Mouse (Mus musculus) midbrain, embryonic 12.5 days (tissue): Measurements from ENCODE around the gene Cenpp. TPM values are rescaled to one million over a fixed set of nuclear protein-coding genes. Genes with fewer than 3 reads are reported as not detected.
A peak's percentile ranks its signal among the peaks of the same experiment; 100 is the strongest.

Experiments used
- ATAC-seq: fragments of 200-750 bp; cut with Nextera tagmentation; 2 replicates; pipeline ENCODE4 v1.8.0; 2017; ENCODE audit warnings: low read depth, moderate TSS enrichment, moderate library complexity; ENCODE audit not compliant: low FRiP score
- H3K27ac ChIP-seq: fragments of 300-500 bp; sonication (generic); replicated peaks from 2 replicates; pipeline ENCODE4 v1.5.1; 2016; ENCODE audit warnings: mild to moderate bottlenecking
- H3K27me3 ChIP-seq: fragments of 300-500 bp; sonication (generic); 2 replicates; pipeline ENCODE4 v1.6.1; 2016; ENCODE audit warnings: mild to moderate bottlenecking
- H3K36me3 ChIP-seq: fragments of 300-500 bp; sonication (generic); 2 replicates; pipeline ENCODE4 v1.6.1; 2016
- H3K4me1 ChIP-seq: fragments of 300-500 bp; sonication (generic); 2 replicates; pipeline ENCODE4 v1.6.1; 2016
- H3K4me2 ChIP-seq: fragments of 300-500 bp; sonication (generic); replicated peaks from 2 replicates; pipeline ENCODE4 v1.6.1; 2016; ENCODE audit warnings: mild to moderate bottlenecking, moderate library complexity
- H3K4me3 ChIP-seq: fragments of 300-500 bp; sonication (generic); 2 replicates; pipeline ENCODE4 v1.5.1; 2016; ENCODE audit warnings: mild to moderate bottlenecking
- H3K9ac ChIP-seq: fragments of 300-500 bp; sonication (generic); replicated peaks from 2 replicates; pipeline ENCODE4 v1.6.1; 2016; ENCODE audit warnings: mild to moderate bottlenecking, moderate library complexity
- H3K9me3 ChIP-seq: fragments of 300-500 bp; sonication (generic); 2 replicates; pipeline ENCODE4 v1.6.1; 2016; ENCODE audit warnings: mild to moderate bottlenecking
- WGBS: fragments of 180-500 bp; shearing (Covaris S2); methylation state at CpG from one replicate; pipeline ENCODE4 v1.1.7; 2016; 5-methylcytosine and 5-hydroxymethylcytosine counted together
- polyA plus RNA-seq: library from polyadenylated mRNA; unstranded; fragments of >200 nt; fragmentation: Nextera tagmentation; extraction: Ambion mirVana; gene quantifications from 2 replicates; pipeline ENCODE4 v1.2.1, GENCODE M21; 2016

Cenpp gene
- polyA plus RNA-seq, 1 experiment from 2014 or later, result 26.5 TPM

GRCm38 (mm10) chr13:49433268-49434029 is 219.1 kb downstream of the Cenpp start:
- WGBS, result 93% methylated on average over 2 of the region's 2 CpGs
- no peak overlapping the region for H3K27ac ChIP-seq
- no peak overlapping the region for H3K4me3 ChIP-seq
- peaks cover 50% of the 10 kb centered on the region for H3K36me3 ChIP-seq
- ATAC-seq, result no peak
- H3K9ac ChIP-seq, result no peak overlapping the region
- H3K4me2 ChIP-seq, result no peak overlapping the region
- peaks cover 2% of the 10 kb centered on the region; the same call in 1 of the 2 replicates for H3K4me1 ChIP-seq
- H3K27me3 ChIP-seq, result no peaks in the 10 kb centered on the region
- no peaks in the 10 kb centered on the region for H3K9me3 ChIP-seq

GRCm38 (mm10) chr13:49430529-49430928 is 222.1 kb downstream of the Cenpp start:
- Histone ChIP-seq H3K27ac (no peak overlapping the region), H3K9me3 (no peaks in the 10 kb centered on the region), H3K36me3 (peaks cover 27% of the 10 kb centered on the region), H3K4me1 (peaks cover 5% of the 10 kb centered on the region; the same call in 1 of the 2 replicates), H3K4me3 (no peak overlapping the region), H3K4me2 (no peak overlapping the region), H3K27me3 (no peaks in the 10 kb centered on the region), H3K9ac (no peak overlapping the region)
- 79% methylated on average over 4 of the region's 4 CpGs for WGBS
- ATAC-seq, result no peak

GRCm38 (mm10) chr13:49428042-49428675 is 224.4 kb downstream of the Cenpp start:
- 72% methylated on average over 1 of the region's 1 CpGs for WGBS
- H3K27ac ChIP-seq, result no peak overlapping the region
- H3K4me1 ChIP-seq, result peaks cover 10% of the 10 kb centered on the region
- H3K9me3 ChIP-seq, result no peaks in the 10 kb centered on the region
- H3K4me3 ChIP-seq, result no peak overlapping the region
- H3K4me2 ChIP-seq, result no peak overlapping the region
- no peak for ATAC-seq
- H3K36me3 ChIP-seq, result peaks cover 12% of the 10 kb centered on the region
- no peak overlapping the region for H3K9ac ChIP-seq
- no peaks in the 10 kb centered on the region for H3K27me3 ChIP-seq

- Histone ChIP-seq H3K4me2 (no peak overlapping the region), H3K4me1 (peaks cover 24% of the 10 kb centered on the region), H3K9me3 (no peaks in the 10 kb centered on the region), H3K36me3 (no peaks in the 10 kb centered on the region), H3K27ac (no peak overlapping the region), H3K27me3 (no peaks in the 10 kb centered on the region), H3K9ac (no peak overlapping the region), H3K4me3 (no peak overlapping the region)
- no peak for ATAC-seq
- 93% methylated on average over 3 of the region's 3 CpGs for WGBS
These were observed 225.8 kb downstream of the Cenpp start for GRCm38 (mm10) chr13:49426736-49427135.

GRCm38 (mm10) chr13:49421959-49422358 is 230.6 kb downstream of the Cenpp start:
- H3K27me3 ChIP-seq, result 0 out of 2 replicates have a peak, but pooled peaks cover 5% of the 10 kb centered on the region
- H3K9me3 ChIP-seq, result no peaks in the 10 kb centered on the region
- peak overlapping the region; percentile 73 for H3K9ac ChIP-seq
- no peak for ATAC-seq
- peaks cover 27% of the 10 kb centered on the region for H3K4me1 ChIP-seq
- 36% methylated on average over 4 of the region's 4 CpGs for WGBS
- H3K4me2 ChIP-seq, result peak overlapping the region; percentile 79
- no peaks in the 10 kb centered on the region for H3K36me3 ChIP-seq
- peak overlapping the region; percentile 83 for H3K4me3 ChIP-seq
- H3K27ac ChIP-seq, result no peak overlapping the region

GRCm38 (mm10) chr13:49421606-49421917 is 231.0 kb downstream of the Cenpp start:
- 1% methylated on average over 15 of the region's 15 CpGs for WGBS
- H3K9me3 ChIP-seq, result no peaks in the 10 kb centered on the region
- 0 out of 2 replicates have a peak, but pooled peaks cover 5% of the 10 kb centered on the region for H3K27me3 ChIP-seq
- H3K4me3 ChIP-seq, result peak overlapping the region; percentile 83
- peaks cover 27% of the 10 kb centered on the region for H3K4me1 ChIP-seq
- ATAC-seq, result peak; percentile 38; the same call in 1 of the 2 replicates
- peak overlapping the region; percentile 79 for H3K27ac ChIP-seq
- peak overlapping the region; percentile 73 for H3K9ac ChIP-seq
- H3K36me3 ChIP-seq, result no peaks in the 10 kb centered on the region
- H3K4me2 ChIP-seq, result peak overlapping the region; percentile 79

GRCm38 (mm10) chr13:49420754-49421605 is 231.6 kb downstream of the Cenpp start, which contains the start of gene Ippk:
TSS of gene Ippk (plus strand) at chr13:49421249.
- Histone ChIP-seq H3K27me3 (0 out of 2 replicates have a peak, but pooled peaks cover 5% of the 10 kb centered on the region), H3K36me3 (no peaks in the 10 kb centered on the region), H3K9me3 (no peaks in the 10 kb centered on the region), H3K27ac (peak within 1 kb of the TSS; percentile 79), H3K9ac (peak within 1 kb of the TSS; percentile 73), H3K4me1 (peaks cover 27% of the 10 kb centered on the region), H3K4me3 (peak within 1 kb of the TSS; percentile 83), H3K4me2 (peak within 1 kb of the TSS; percentile 79)
- under 1% methylated on average over 64 of the region's 69 CpGs for WGBS
- ATAC-seq, result peak; percentile 98

Other genes starting within 250 kb of the Cenpp start
- 14.2 and 16.3 TPM in 2 replicates for gene Ippk, start 231.5 kb downstream of the Cenpp start, polyA plus RNA-seq
- gene Tes3-ps, start 159.5 kb downstream of the Cenpp start, polyA plus RNA-seq, result 0.72 and 1.2 TPM in 2 replicates
- 1.3 and 1.5 TPM in 2 replicates for gene Ecm2, start 148.0 kb downstream of the Cenpp start, polyA plus RNA-seq
- 1.6 and 3.3 TPM in 2 replicates for gene Aspn, start 108.3 kb downstream of the Cenpp start, polyA plus RNA-seq
- gene Omd, start 70.3 kb downstream of the Cenpp start, polyA plus RNA-seq, result 0.71 and 0.96 TPM in 2 replicates
- gene Ogn, start 44.7 kb downstream of the Cenpp start, polyA plus RNA-seq, result 13.4 and 23.1 TPM in 2 replicates
- 24.7 and 26.9 TPM in 2 replicates for gene Nol8, start 293 bp upstream of the Cenpp start, polyA plus RNA-seq
- gene Iars, start 29.3 kb upstream of the Cenpp start, polyA plus RNA-seq, result 94.6 and 97.5 TPM in 2 replicates
- gene Gm30302, start 146.2 kb upstream of the Cenpp start, polyA plus RNA-seq, result not detected in 2 replicates